Mouse (Mus musculus): Measurements from ENCODE around the gene Mindy2.

DNA sequence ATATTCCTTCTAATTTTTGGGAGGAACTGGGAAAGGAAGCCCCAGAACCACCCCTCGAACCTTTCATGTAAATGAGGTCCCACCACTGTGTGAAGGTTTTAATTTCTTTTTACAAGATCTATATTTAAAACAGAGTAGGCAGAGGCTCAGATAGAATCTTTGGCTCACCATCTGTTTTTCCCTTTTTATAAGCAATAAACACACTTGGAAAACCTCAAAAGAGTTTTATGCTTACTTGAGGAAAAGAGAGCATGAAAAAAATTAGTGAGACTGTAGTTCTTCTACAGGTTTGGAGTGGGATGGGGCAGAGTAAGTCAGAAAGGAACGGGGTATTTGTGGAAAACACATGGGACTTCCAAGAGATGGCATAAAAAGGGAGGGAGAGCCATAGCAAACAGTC lies 4.8 kb downstream of the Mindy2 start:
- TF ChIP-seq CTCF (IDR thresholded peaks at IDR 0.05; ENCODE audit: extremely low read depth, insufficient read depth, insufficient read length, insufficient replicate concordance), result no peak
- TF ChIP-seq POLR2A (IDR thresholded peaks at IDR 0.05; ENCODE audit: low read depth, low read length), result no peak
